Mouse (Mus musculus): ENCODE data around the gene Adam12.

DNA sequence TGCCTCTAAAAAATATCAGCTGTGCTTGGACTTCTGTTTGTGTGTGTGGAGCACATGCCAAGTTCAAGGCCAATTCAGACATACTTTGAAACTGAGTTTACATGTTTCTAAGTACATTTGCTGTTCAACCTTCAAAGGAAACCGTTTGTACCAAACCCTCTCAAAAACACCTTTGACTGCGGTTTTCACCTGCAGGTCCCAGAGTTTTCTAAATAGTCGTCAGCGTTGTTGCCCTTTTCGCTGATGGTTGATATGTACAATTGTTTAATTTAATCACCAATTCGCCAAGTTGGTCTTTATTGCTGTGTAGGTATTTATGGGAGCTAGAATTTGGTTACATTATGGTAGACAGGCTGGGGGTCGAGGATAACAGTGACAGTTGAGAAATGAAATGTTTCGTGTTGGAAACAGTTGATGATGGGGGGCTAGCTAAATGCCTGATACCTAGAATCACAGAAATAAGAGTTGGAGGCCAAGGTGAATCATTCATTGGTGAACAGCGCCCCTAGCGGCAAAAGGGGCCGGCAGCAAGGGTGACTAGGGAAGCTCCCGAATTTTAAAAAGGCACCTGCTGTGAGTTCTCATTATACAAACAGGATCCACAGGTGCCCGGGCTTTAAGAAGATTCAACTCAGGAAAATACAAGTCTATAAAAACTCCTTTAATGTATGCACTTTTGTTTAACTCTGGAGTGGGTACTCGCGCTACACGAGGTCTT lies 8.3 kb downstream of the Adam12 start:
- TF ChIP-seq POLR2A (IDR thresholded peaks at IDR 0.05; ENCODE audit: low read depth, low read length) (no peak), CTCF (conservative IDR thresholded peaks at IDR 0.05; ENCODE audit: insufficient read depth, insufficient read length, low read depth, low read length) (peak; percentile 79)
